Mouse (Mus musculus) heart, postnatal 0 days (tissue): Measurements from ENCODE around the gene Asb4.

Experiments used
- CTCF ChIP-seq: IDR thresholded peaks from 2 replicates; pipeline ENCODE4 v1.5.1; 2016; ENCODE audit warnings: antibody characterized with exemption, control low read depth, low read depth
- EP300 ChIP-seq: IDR thresholded peaks from 2 replicates; pipeline ENCODE4 v1.6.1; 2016; ENCODE audit warnings: antibody characterized with exemption, low read depth

- TF ChIP-seq CTCF = no peak
- TF ChIP-seq EP300 = no peak
These were observed 64.4 kb downstream of the Asb4 start for GRCm38 (mm10) chr6:5447546-5447945.
